Mouse (Mus musculus): ENCODE results near the gene Cers6.

Gene Cers6

GRCm38 (mm10) chr2:69113829-69114547, 252.7 kb downstream of the Cers6 start:
- no peak for DNase-seq (ENCODE audit: low spot score in 2 of 2)

GRCm38 (mm10) chr2:69115921-69116320, 254.7 kb downstream of the Cers6 start:
- DNase-seq (ENCODE audit: low spot score in 2 of 2): no peak

GRCm38 (mm10) chr2:69116767-69117166, 255.5 kb downstream of the Cers6 start:
- no peak for DNase-seq (ENCODE audit: low spot score in 2 of 2)

GRCm38 (mm10) chr2:69118994-69119393, 257.8 kb downstream of the Cers6 start:
- DNase-seq (ENCODE audit: low spot score in 2 of 2): no peak

- DNase-seq (ENCODE audit: low spot score in 2 of 2): no peak
These were observed 258.5 kb downstream of the Cers6 start for GRCm38 (mm10) chr2:69119718-69120117.

- no peak for DNase-seq (ENCODE audit: low spot score in 2 of 2)
These were observed 260.4 kb downstream of the Cers6 start for GRCm38 (mm10) chr2:69121681-69122080.

GRCm38 (mm10) chr2:69125425-69125824, 264.2 kb downstream of the Cers6 start:
- no peak for DNase-seq (ENCODE audit: low spot score in 2 of 2)

- no peak for DNase-seq (ENCODE audit: low spot score in 2 of 2)
These were observed 267.1 kb downstream of the Cers6 start for GRCm38 (mm10) chr2:69128321-69128720.

GRCm38 (mm10) chr2:69128921-69129395, 267.7 kb downstream of the Cers6 start:
- no peak for DNase-seq (ENCODE audit: low spot score in 2 of 2)

- no peak for DNase-seq (ENCODE audit: low spot score in 2 of 2)
These were observed 268.4 kb downstream of the Cers6 start for GRCm38 (mm10) chr2:69129425-69130210.

GRCm38 (mm10) chr2:69132046-69132445, 270.8 kb downstream of the Cers6 start:
- no peak for DNase-seq (ENCODE audit: low spot score in 2 of 2)

GRCm38 (mm10) chr2:69132488-69133040, 271.3 kb downstream of the Cers6 start:
- DNase-seq (ENCODE audit: low spot score in 2 of 2): no peak

- no peak for DNase-seq (ENCODE audit: low spot score in 2 of 2)
These were observed 272.9 kb downstream of the Cers6 start for GRCm38 (mm10) chr2:69134186-69134585.

- DNase-seq (ENCODE audit: low spot score in 2 of 2): no peak
These were observed 273.7 kb downstream of the Cers6 start for GRCm38 (mm10) chr2:69134937-69135336.

- no peak for DNase-seq (ENCODE audit: low spot score in 2 of 2)
These were observed 274.7 kb downstream of the Cers6 start, which contains the start of gene Nostrin for GRCm38 (mm10) chr2:69135661-69136576. Nostrin (plus strand) TSS chr2:69135800.

GRCm38 (mm10) chr2:69137406-69138084, 276.3 kb downstream of the Cers6 start:
- DNase-seq (ENCODE audit: low spot score in 2 of 2): no peak

- DNase-seq (ENCODE audit: low spot score in 2 of 2): no peak
These were observed 277.5 kb downstream of the Cers6 start for GRCm38 (mm10) chr2:69138759-69139158.

GRCm38 (mm10) chr2:69140215-69140614, 279.0 kb downstream of the Cers6 start:
- DNase-seq (ENCODE audit: low spot score in 2 of 2): no peak

GRCm38 (mm10) chr2:69140816-69141215, 279.6 kb downstream of the Cers6 start:
- no peak for DNase-seq (ENCODE audit: low spot score in 2 of 2)

GRCm38 (mm10) chr2:69148691-69149090, 287.4 kb downstream of the Cers6 start:
- DNase-seq (ENCODE audit: low spot score in 2 of 2): no peak

GRCm38 (mm10) chr2:69149154-69149553, 287.9 kb downstream of the Cers6 start:
- DNase-seq (ENCODE audit: low spot score in 2 of 2): no peak

Data from right cerebral cortex, adult 2 months (tissue).